Mouse (Mus musculus) hindbrain, embryonic 16.5 days (tissue): ENCODE measurements around the gene Atl1. TPM values are rescaled to one million over a fixed set of nuclear protein-coding genes. Genes with fewer than 3 reads are reported as not detected.

Experiments used
- ATAC-seq: fragments of 200-750 bp; cut with Nextera tagmentation; 2 replicates; pipeline ENCODE4 v1.8.0; 2017; ENCODE audit warnings: moderate TSS enrichment, moderate library complexity
- H3K27ac ChIP-seq: fragments of 300-500 bp; sonication (generic); 2 replicates; pipeline ENCODE4 v1.5.1; 2014; ENCODE audit warnings: low read depth, mild to moderate bottlenecking, control low read depth, low read length, moderate library complexity
- H3K27me3 ChIP-seq: fragments of 300-500 bp; sonication (generic); replicated peaks from 2 replicates; pipeline ENCODE4 v1.6.1; 2014; ENCODE audit warnings: low read length; ENCODE audit not compliant: control insufficient read depth, insufficient read depth
- H3K36me3 ChIP-seq: fragments of 300-500 bp; sonication (generic); 2 replicates; pipeline ENCODE4 v1.6.1; 2014; ENCODE audit warnings: mild to moderate bottlenecking, low read length, moderate library complexity, mixed read lengths; ENCODE audit not compliant: control insufficient read depth, insufficient read depth
- H3K4me1 ChIP-seq: fragments of 300-500 bp; sonication (generic); 2 replicates; pipeline ENCODE4 v1.6.1; 2014; ENCODE audit warnings: low read depth, low read length; ENCODE audit not compliant: control insufficient read depth, insufficient read depth
- H3K4me2 ChIP-seq: fragments of 300-500 bp; sonication (generic); 2 replicates; pipeline ENCODE4 v1.6.1; 2014; ENCODE audit warnings: mild to moderate bottlenecking, low read length, control low read depth, moderate library complexity
- H3K4me3 ChIP-seq: fragments of 300-500 bp; sonication (generic); 2 replicates; pipeline ENCODE4 v1.5.1; 2014; ENCODE audit warnings: mild to moderate bottlenecking, low read length, control low read depth, moderate library complexity
- H3K9ac ChIP-seq: fragments of 300-500 bp; sonication (generic); 2 replicates; pipeline ENCODE4 v1.6.1; 2014; ENCODE audit warnings: low read depth, mild to moderate bottlenecking, control low read depth, low read length, moderate library complexity
- H3K9me3 ChIP-seq: fragments of 300-500 bp; sonication (generic); 2 replicates; pipeline ENCODE4 v1.6.1; 2014; ENCODE audit warnings: mild to moderate bottlenecking, low read length, moderate library complexity; ENCODE audit not compliant: control insufficient read depth
- WGBS: fragments of 180-500 bp; shearing (Covaris S2); extraction: QIAGEN DNeasy Blood & Tissue Kit; methylation state at CpG from one replicate; pipeline ENCODE4 v1.1.7; 2014; 5-methylcytosine and 5-hydroxymethylcytosine counted together
- polyA plus RNA-seq: library from polyadenylated mRNA; unstranded; fragments of >200 nt; fragmentation: Nextera tagmentation; extraction: Ambion mirVana; gene quantifications from 2 replicates; pipeline ENCODE4 v1.2.1, GENCODE M21; 2015

The Atl1 gene
- polyA plus RNA-seq, 1 experiment from 2014 or later, result 167 TPM

DNA sequence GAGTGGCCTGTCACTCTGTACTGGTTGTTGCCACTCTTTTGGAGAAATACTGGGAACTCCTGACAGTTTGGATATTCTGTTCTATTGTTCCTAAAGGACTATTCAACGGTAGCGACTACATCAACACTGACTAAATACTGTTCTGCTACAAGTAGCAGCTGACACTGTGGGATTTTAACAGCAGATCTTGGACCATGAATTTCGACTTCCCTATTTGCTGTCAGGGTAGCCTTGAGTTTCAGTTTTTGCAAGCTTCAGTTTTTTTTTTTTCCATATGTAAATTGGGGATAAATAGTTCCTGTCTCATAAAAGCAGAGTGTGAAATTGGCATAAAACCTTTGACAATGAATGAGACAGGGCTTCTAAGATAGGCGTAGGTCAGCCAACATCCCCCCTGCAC, 117.9 kb downstream of the Atl1 start:
- no peak for ATAC-seq
- Histone ChIP-seq H3K4me2 (no peak overlapping the region), H3K9me3 (no peaks in the 10 kb centered on the region), H3K27me3 (no peaks in the 10 kb centered on the region), H3K4me1 (no peaks in the 10 kb centered on the region), H3K9ac (no peak overlapping the region), H3K27ac (no peak overlapping the region), H3K36me3 (peaks cover 10% of the 10 kb centered on the region), H3K4me3 (no peak overlapping the region)
- 86% methylated on average over 4 of the region's 4 CpGs for WGBS

DNA sequence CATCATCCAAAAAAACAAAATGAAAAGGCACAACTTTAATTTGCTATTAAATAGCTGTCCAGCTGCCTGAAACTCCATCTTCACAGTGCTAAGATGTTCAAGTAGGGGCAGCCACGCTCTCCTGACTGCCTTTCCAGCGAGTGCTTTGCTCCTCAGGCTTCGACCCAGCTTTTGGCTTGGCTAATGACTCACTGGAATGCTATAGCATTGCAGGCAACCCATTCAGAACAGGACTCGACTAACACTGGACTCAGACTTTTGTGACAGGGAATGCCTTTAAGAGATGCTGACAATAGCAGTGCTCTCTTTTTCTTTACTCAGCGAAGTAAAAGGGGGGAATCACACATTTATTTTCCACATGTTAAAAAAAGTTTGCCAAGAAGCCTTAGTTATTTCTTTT, 119.3 kb downstream of the Atl1 start:
- Histone ChIP-seq H3K4me1 (no peaks in the 10 kb centered on the region), H3K9ac (no peak overlapping the region), H3K27me3 (no peaks in the 10 kb centered on the region), H3K36me3 (peaks cover 10% of the 10 kb centered on the region), H3K4me3 (no peak overlapping the region), H3K4me2 (no peak overlapping the region), H3K27ac (no peak overlapping the region), H3K9me3 (no peaks in the 10 kb centered on the region)
- 33% methylated on average over 5 of the region's 5 CpGs for WGBS
- no peak for ATAC-seq

DNA sequence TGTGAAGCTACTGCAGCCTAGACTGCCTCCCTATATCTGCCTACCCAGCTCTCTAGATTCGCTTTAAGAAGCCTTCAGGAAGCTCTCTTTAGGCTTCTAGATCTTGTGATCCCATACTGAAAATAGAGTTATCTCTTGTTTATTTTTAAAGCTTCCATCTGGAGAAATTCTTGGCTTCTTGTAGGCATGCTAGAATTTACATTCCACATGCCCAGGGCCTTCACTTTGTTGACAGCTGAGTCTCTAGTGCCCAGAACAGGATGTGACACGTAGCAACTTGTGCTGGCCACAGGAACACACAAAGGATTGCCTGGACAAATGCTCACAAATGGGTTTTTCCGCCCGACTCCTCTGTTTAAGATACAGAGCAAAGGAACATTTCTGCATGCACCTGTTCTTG, 123.5 kb downstream of the Atl1 start:
- Histone ChIP-seq H3K27ac (no peak overlapping the region), H3K36me3 (peaks cover 15% of the 10 kb centered on the region), H3K4me2 (no peak overlapping the region), H3K9ac (no peak overlapping the region), H3K4me1 (no peaks in the 10 kb centered on the region), H3K9me3 (no peaks in the 10 kb centered on the region), H3K4me3 (no peak overlapping the region), H3K27me3 (no peaks in the 10 kb centered on the region)
- ATAC-seq, result no peak
- 87% methylated on average over 4 of the region's 4 CpGs for WGBS

Other genes starting within 250 kb of the Atl1 start
- 11.1 and 11.3 TPM in 2 replicates for gene Sos2, start 210.8 kb upstream of the Atl1 start, polyA plus RNA-seq
- 14.4 and 15.3 TPM in 2 replicates for gene L2hgdh, start 167.7 kb upstream of the Atl1 start, polyA plus RNA-seq
- gene Atp5s, start 167.7 kb upstream of the Atl1 start, polyA plus RNA-seq, result 38.9 and 42.6 TPM in 2 replicates
- 13.2 and 16.5 TPM in 2 replicates for gene Cdkl1, start 101.3 kb upstream of the Atl1 start, polyA plus RNA-seq
- 22.8 and 25.2 TPM in 2 replicates for gene Map4k5, start 586 bp downstream of the Atl1 start, polyA plus RNA-seq
- 0.23 and 0.67 TPM in 2 replicates for gene Sav1, start 94.4 kb downstream of the Atl1 start, polyA plus RNA-seq
- gene Nin, start 221.1 kb downstream of the Atl1 start, polyA plus RNA-seq, result 9.4 and 10.8 TPM in 2 replicates